Mouse (Mus musculus) midbrain, postnatal 0 days (tissue): ENCODE results near the gene Trim71. TPM values are rescaled to one million over a fixed set of nuclear protein-coding genes. Genes with fewer than 3 reads are reported as not detected.

Experiments used
- ATAC-seq: fragments of 200-750 bp; cut with Nextera tagmentation; 2 replicates; pipeline ENCODE4 v1.8.0; 2017; ENCODE audit warnings: moderate number of reproducible peaks, mild to moderate bottlenecking, moderate TSS enrichment, moderate library complexity; ENCODE audit not compliant: low FRiP score
- DNase-seq: peaks from one replicate; pipeline ENCODE4 v3.0.0-alpha.2; 2015; ENCODE audit warnings: low spot score
- H3K27ac ChIP-seq: fragments of 300-500 bp; sonication (generic); 2 replicates; pipeline ENCODE4 v1.5.1; 2014; ENCODE audit warnings: low read depth, mild to moderate bottlenecking, low read length, mixed read lengths
- H3K27me3 ChIP-seq: fragments of 300-500 bp; sonication (generic); 2 replicates; pipeline ENCODE4 v1.6.1; 2014; ENCODE audit warnings: low read length, control low read depth, mixed read lengths; ENCODE audit not compliant: insufficient read depth
- H3K36me3 ChIP-seq: fragments of 300-500 bp; sonication (generic); 2 replicates; pipeline ENCODE4 v1.6.1; 2014; ENCODE audit warnings: low read length, control low read depth, mixed read lengths; ENCODE audit not compliant: insufficient read depth
- H3K4me1 ChIP-seq: fragments of 300-500 bp; sonication (generic); 2 replicates; pipeline ENCODE4 v1.6.1; 2014; ENCODE audit warnings: mild to moderate bottlenecking, control low read depth, antibody characterized with exemption, low read length, mixed read lengths; ENCODE audit not compliant: insufficient read depth
- H3K4me2 ChIP-seq: fragments of 300-500 bp; sonication (generic); 2 replicates; pipeline ENCODE4 v1.6.1; 2014; ENCODE audit warnings: low read depth, mild to moderate bottlenecking, low read length, mixed read lengths; ENCODE audit not compliant: poor library complexity, severe bottlenecking
- H3K4me3 ChIP-seq: fragments of 300-500 bp; sonication (generic); 2 replicates; pipeline ENCODE4 v1.5.1; 2014; ENCODE audit warnings: low read depth, mild to moderate bottlenecking, low read length, moderate library complexity
- H3K9ac ChIP-seq: fragments of 300-500 bp; sonication (generic); replicated peaks from 2 replicates; pipeline ENCODE4 v1.6.1; 2014; ENCODE audit warnings: mild to moderate bottlenecking, low read length, moderate library complexity, mixed read lengths; ENCODE audit not compliant: poor library complexity, severe bottlenecking
- H3K9me3 ChIP-seq: fragments of 300-500 bp; sonication (generic); 2 replicates; pipeline ENCODE4 v1.6.1; 2016; ENCODE audit warnings: low read length, control low read depth
- CTCF ChIP-seq: IDR thresholded peaks from 2 replicates; pipeline ENCODE4 v1.5.1; 2016; ENCODE audit warnings: antibody characterized with exemption, mild to moderate bottlenecking
- WGBS: fragments of 180-500 bp; shearing (Covaris S2); extraction: QIAGEN DNeasy Blood & Tissue Kit; methylation state at CpG from one replicate; pipeline ENCODE4 v1.1.7; 2014; 5-methylcytosine and 5-hydroxymethylcytosine counted together
- polyA plus RNA-seq: library from polyadenylated mRNA; unstranded; fragments of >200 nt; fragmentation: Nextera tagmentation; extraction: Ambion mirVana; gene quantifications from 2 replicates; pipeline ENCODE4 v1.2.1, GENCODE M21; 2015
- total RNA-seq: library from RNA; depleted of rRNA; stranded (reverse); fragments of >200 nt; gene quantifications from 2 replicates; pipeline ENCODE4 v1.2.3, GENCODE M21; 2014

The Trim71 gene
- total and polyA plus RNA-seq, 2 experiments from 2014 or later = 0.14 to 0.27 TPM

DNA sequence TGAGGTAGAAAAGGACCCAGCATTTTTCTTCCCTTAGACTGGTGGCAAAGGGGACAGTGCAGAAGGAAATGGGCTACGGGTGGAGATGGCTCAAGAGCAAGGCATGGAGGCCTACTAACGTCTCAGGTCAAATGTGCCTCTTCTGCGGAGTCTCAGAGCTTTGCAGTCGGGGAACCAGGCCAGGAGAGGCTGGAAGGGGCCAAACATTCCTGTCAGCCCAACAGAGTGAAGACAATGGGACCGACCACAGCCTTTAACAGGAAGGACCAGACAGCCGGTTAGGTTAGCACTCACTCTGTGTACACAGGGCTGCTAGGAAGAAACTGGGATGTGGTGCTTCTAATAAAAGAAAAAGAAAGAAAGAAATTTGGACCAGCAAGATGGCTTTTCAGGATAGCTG lies 14.1 kb downstream of the Trim71 start:
- no peak overlapping the region for H3K27ac ChIP-seq
- ATAC-seq (no peak), DNase-seq (no peak)
- no peak overlapping the region for H3K4me3 ChIP-seq
- 27% methylated on average over 6 of the region's 6 CpGs for WGBS
- H3K36me3 ChIP-seq = no peaks in the 10 kb centered on the region
- H3K4me2 ChIP-seq = no peak overlapping the region
- H3K4me1 ChIP-seq = no peaks in the 10 kb centered on the region
- no peaks in the 10 kb centered on the region for H3K9me3 ChIP-seq
- no peaks in the 10 kb centered on the region for H3K27me3 ChIP-seq
- H3K9ac ChIP-seq = no peak overlapping the region
- TF ChIP-seq CTCF = no peak

DNA sequence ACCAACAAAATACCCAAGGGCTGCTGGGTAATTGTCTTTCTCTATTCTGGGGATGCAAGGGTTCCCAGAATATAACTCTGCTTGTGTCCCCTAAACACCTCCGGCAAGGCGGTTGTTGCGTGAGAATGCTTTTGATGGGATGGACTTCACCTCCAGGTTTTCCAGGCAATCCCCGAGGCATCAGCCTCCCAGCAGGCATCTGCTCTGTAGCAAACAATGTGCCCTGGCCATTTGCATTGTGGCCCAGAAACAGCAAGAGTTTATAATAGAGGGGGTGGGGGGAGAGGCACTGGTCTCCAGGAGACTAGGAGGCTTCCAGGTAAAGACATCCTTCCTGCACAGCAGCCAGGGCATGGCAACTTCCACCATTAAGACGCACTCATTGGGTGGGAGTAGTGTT lies 15.1 kb downstream of the Trim71 start:
- H3K27me3 ChIP-seq = no peaks in the 10 kb centered on the region
- 30% methylated on average over 5 of the region's 5 CpGs for WGBS
- no peaks in the 10 kb centered on the region for H3K4me1 ChIP-seq
- ATAC-seq = no peak
- no peak for TF ChIP-seq CTCF
- H3K9me3 ChIP-seq = no peaks in the 10 kb centered on the region
- H3K9ac ChIP-seq = no peak overlapping the region
- H3K4me2 ChIP-seq = no peak overlapping the region
- no peak overlapping the region for H3K27ac ChIP-seq
- H3K4me3 ChIP-seq = no peak overlapping the region
- H3K36me3 ChIP-seq = no peaks in the 10 kb centered on the region
- no peak for DNase-seq

DNA sequence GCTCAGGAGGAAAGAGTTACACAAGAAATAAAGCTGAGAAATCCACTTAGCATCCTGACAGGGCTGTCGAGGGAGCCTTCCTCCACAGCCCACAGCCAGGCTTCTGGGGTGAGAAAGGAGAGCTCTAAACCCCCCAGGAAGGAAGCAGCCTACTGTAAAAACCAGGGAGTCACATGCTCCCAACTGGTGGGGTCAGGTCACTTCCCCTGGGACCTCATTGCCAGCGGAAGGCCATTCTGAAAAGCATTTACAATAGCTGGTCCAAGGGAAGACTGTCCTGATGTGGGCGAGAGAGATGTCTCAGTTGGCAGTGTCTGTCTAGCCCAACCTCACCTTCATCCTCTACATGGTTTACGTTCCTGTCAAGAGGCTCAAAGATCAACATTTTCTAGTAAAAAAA lies 15.7 kb downstream of the Trim71 start:
- WGBS = 48% methylated on average over 4 of the region's 4 CpGs
- TF ChIP-seq CTCF = no peak
- ATAC-seq = no peak

DNA sequence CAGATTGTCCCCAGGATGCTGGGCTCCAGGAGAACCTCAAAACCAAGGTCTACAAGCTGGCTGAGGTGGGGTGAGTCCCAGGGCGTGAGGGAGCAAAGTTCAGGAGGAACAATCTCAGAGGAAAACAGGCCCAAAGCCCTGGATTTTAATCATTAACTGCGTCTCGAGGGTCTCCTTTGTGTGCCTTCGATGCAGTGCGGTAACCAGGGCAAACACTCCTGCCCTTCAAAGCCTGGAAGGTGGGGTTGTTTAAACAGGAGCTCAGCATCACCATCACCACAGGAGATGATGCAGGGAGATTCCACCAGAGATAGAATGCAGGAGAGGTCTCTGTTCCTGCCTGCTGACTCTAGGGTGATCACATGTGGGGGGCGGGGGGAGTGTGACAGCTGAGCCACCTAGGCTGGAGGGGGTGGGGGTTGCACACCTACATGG lies 16.5 kb downstream of the Trim71 start:
- Histone ChIP-seq H3K36me3 (no peaks in the 10 kb centered on the region), H3K9me3 (no peaks in the 10 kb centered on the region), H3K9ac (no peak overlapping the region), H3K4me2 (no peak overlapping the region), H3K27me3 (no peaks in the 10 kb centered on the region), H3K4me1 (no peaks in the 10 kb centered on the region), H3K4me3 (no peak overlapping the region), H3K27ac (no peak overlapping the region)
- WGBS = 50% methylated on average over 6 of the region's 6 CpGs
- DNase-seq (no peak), ATAC-seq (no peak)
- no peak for TF ChIP-seq CTCF

More for the DNA sequence above, 15.7 kb downstream of the Trim71 start:
- no peak overlapping the region for H3K4me2 ChIP-seq
- H3K9ac ChIP-seq = no peak overlapping the region
- DNase-seq = no peak
- H3K9me3 ChIP-seq = no peaks in the 10 kb centered on the region
- no peak overlapping the region for H3K4me3 ChIP-seq
- H3K27ac ChIP-seq = no peak overlapping the region
- H3K4me1 ChIP-seq = no peaks in the 10 kb centered on the region
- H3K27me3 ChIP-seq = no peaks in the 10 kb centered on the region
- H3K36me3 ChIP-seq = no peaks in the 10 kb centered on the region

DNA sequence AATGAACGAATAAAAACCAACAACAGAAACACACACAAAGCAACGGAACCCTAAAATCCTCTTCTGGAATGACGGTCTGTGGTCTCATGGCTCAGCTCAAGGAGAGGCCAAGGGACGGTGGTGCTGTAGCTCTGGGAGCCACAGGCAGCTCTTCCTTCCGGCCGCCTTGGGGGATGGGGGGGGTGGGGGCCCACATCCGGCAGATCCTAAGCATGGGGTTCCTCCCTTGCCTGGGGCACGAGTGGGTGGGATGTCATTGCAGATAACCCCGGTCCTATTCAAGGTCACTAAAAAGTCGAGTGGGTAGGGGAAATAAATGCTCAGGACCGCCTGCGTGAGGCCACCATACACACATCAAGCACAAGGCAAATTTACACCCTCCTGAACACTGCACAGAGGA lies 17.4 kb downstream of the Trim71 start:
- H3K4me2 ChIP-seq = no peak overlapping the region
- ATAC-seq = no peak
- WGBS = 75% methylated on average over 12 of the region's 12 CpGs
- TF ChIP-seq CTCF = no peak
- H3K27ac ChIP-seq = no peak overlapping the region
- no peak for DNase-seq
- H3K9ac ChIP-seq = no peak overlapping the region
- no peaks in the 10 kb centered on the region for H3K36me3 ChIP-seq
- no peaks in the 10 kb centered on the region for H3K9me3 ChIP-seq
- H3K4me1 ChIP-seq = no peaks in the 10 kb centered on the region
- H3K27me3 ChIP-seq = no peaks in the 10 kb centered on the region
- no peak overlapping the region for H3K4me3 ChIP-seq

DNA sequence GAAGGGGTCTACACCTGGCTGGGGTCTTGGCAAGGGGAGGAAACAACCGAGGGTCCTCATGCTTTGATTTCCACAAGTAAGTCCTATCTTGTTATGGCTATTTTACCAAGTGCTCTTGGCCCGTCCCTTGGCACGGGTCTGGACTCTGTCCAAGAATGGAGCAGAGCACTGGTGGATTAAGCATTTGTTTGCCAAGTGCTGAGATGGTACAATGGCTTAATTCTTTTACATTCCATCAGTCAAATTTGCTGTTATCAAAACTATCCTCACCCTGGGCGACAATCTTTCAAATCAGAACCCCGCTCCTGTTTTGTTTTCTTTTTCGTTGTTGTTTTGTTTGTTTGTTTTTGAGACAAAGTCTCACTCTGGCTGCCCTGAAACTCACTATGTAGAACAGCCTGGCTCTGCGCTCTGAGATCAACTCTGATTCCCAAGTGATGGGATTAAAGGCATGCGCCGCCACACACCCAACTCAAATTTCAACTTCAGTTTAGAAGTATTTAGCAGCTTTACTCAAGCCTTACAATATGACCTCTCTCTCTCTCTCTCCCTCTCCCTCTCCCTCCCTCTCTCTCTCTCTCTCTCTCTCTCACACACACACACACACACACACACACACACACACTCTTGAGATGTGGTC lies 19.3 kb downstream of the Trim71 start:
- no peak overlapping the region for H3K9ac ChIP-seq
- no peak for TF ChIP-seq CTCF
- DNase-seq = peak; percentile 33
- no peak overlapping the region for H3K4me2 ChIP-seq
- no peak overlapping the region for H3K4me3 ChIP-seq
- WGBS = 33% methylated on average over 9 of the region's 9 CpGs
- H3K27ac ChIP-seq = no peak overlapping the region
- H3K36me3 ChIP-seq = no peaks in the 10 kb centered on the region
- no peak for ATAC-seq
- H3K4me1 ChIP-seq = no peaks in the 10 kb centered on the region
- no peaks in the 10 kb centered on the region for H3K9me3 ChIP-seq
- no peaks in the 10 kb centered on the region for H3K27me3 ChIP-seq
